Mouse (Mus musculus): ENCODE measurements around the gene Pcsk6. TPM values are rescaled to one million over a fixed set of nuclear protein-coding genes. Genes with fewer than 3 reads are reported as not detected.

Gene Pcsk6
- polyA plus RNA-seq, 1 experiment: not detected

DNA sequence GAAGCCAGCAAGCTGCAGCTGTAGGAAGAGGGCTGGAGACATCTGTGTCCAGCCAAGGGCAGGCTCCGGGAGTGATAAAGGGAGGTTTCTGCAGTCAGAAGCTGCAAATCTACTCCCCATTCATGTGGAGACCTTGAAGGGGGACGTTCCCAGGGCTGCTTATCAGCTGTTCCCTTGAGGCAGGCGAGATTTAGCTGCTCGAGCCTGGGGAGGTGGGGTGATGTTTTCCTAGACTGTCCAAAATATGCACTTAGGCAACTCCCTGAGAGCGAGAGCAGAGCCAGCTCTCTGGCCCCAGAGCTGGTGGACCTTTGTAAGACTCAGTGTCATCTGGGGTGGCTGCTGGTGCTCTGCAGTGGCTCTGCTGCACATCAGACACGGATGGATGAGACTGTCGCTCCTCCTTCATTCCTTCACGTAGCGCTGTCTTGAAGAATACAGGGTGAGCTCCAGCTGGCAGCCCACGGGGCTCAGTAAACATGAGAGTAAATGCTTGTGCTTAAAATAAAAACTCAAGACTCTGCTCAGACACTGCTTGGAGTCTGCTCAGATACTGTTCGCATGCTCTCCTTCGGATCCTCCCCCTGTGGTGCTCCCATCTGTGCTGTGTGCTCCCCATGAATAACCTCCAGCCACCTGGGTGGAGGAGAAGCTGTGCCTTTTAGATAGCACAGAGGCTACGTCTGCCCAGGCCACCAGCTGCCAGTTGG is 41.1 kb downstream of the Pcsk6 start:
- no peak overlapping the region for H3K27ac ChIP-seq (ENCODE audit: insufficient read depth, low read depth, low read length)
- TF ChIP-seq CTCF (IDR thresholded peaks at IDR 0.05; ENCODE audit: low read depth, low read length): no peak
- no peak for TF ChIP-seq POLR2A (IDR thresholded peaks at IDR 0.05; ENCODE audit: borderline replicate concordance, low read depth, low read length)
- no peak overlapping the region for H3K4me3 ChIP-seq (ENCODE audit: insufficient read depth, low read length)
- H3K4me1 ChIP-seq (ENCODE audit: control insufficient read depth, insufficient read depth, low read length): peaks cover 7% of the 10 kb centered on the region; the same call in 1 of the 2 replicates

DNA sequence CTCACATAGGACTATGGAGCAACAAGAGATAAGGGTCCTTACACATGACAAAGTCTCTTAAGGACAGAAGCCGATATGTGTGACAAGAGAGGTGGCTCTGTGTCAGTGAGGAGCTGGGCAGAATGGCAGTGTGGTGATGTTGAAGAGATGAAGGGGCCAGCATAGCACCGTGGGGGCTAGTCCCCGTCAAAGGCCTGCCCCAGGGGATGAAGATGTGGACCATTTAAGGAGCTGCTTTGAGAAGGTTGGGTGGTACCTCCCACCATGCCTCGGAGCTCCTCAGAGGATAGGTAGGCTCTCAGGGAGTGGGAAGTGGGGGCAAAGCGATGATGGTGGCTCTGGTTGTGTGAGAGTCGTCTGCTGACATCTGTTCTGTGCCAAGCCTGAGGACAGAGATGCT is 41.9 kb downstream of the Pcsk6 start:
- no peak overlapping the region for H3K27ac ChIP-seq (ENCODE audit: insufficient read depth, low read depth, low read length)
- H3K4me1 ChIP-seq (ENCODE audit: control insufficient read depth, insufficient read depth, low read length): peaks cover 7% of the 10 kb centered on the region; the same call in 1 of the 2 replicates
- H3K4me3 ChIP-seq (ENCODE audit: insufficient read depth, low read length): no peak overlapping the region
- TF ChIP-seq CTCF (IDR thresholded peaks at IDR 0.05; ENCODE audit: low read depth, low read length) (no peak), POLR2A (IDR thresholded peaks at IDR 0.05; ENCODE audit: borderline replicate concordance, low read depth, low read length) (no peak)

DNA sequence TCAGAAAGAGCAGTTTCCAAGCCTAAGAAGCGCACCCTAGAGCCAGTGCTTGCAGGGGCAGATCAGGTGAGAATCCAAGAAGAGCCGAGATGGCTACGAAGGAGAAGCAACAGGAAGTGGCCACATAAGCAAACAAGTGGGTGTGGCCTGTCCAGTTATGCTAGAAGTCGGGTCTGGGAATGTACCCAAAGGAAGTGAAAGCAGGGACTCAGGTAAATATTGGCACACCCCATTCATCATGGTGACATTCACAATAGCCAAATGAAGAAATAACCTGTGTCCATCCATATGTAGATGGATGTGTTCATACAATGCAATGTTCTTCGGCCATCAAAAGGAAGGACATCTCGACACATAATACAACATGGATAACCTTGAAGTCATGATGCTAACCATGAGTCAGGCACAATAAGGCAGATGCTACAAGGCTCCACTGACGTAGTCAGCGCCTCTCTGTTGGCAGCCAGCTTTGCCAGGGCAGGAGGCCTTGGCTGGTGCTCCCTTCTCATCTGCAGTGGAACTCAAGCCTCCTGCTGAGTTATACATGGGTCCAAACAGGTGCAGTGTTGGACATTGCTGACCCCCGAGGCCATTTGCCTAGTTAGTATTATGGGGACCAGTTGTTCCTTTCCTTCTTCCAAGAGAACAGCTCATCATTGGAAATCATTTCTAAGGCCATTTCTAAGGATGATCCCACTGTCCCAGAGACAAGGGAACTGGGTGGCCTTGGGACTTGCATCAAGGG is 45.2 kb downstream of the Pcsk6 start:
- Histone ChIP-seq H3K4me1 (ENCODE audit: control insufficient read depth, insufficient read depth, low read length) (peaks cover 3% of the 10 kb centered on the region; the same call in 1 of the 2 replicates), H3K27ac (ENCODE audit: insufficient read depth, low read depth, low read length) (no peak overlapping the region), H3K4me3 (ENCODE audit: insufficient read depth, low read length) (no peak overlapping the region)
- no peak for TF ChIP-seq POLR2A (IDR thresholded peaks at IDR 0.05; ENCODE audit: borderline replicate concordance, low read depth, low read length)
- TF ChIP-seq CTCF (IDR thresholded peaks at IDR 0.05; ENCODE audit: low read depth, low read length): no peak

DNA sequence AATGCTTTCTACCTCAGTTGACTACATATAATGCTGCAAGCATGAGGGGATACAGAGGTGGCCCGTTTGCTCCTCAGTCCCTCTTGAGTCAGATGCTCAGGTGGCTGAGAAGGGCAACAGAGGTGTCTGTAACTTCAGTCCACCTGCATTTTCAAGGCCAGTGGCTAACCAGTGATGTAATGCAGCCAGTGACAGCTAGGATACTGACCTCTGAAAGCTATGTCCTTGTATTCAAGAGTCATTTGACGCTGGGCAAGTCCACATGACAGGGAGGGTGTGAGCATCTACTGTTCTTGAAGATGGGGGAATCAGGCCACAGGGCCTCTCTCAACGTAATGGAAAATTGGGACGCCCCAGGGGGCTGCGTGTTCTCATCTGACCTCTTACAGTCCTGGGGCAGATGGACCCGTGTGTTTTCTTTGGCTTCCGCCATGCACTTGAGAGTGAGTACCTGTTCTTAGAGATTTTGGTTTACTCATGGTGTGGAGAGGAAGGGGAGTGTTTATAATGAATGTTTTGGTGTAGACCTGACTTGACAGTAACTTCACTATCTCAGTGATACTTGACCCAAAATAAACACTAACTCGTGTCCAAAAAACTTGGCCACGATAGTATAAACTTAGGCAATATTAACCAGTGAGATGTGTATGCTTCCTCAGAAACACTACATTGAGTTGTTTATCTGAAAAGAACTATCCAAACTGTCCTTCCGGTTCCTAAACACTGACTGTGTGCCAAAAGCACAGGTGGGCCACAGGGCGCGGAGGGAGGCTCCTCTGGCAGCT is 48.0 kb downstream of the Pcsk6 start:
- no peak overlapping the region for H3K27ac ChIP-seq (ENCODE audit: insufficient read depth, low read depth, low read length)
- TF ChIP-seq CTCF (IDR thresholded peaks at IDR 0.05; ENCODE audit: low read depth, low read length) (no peak), POLR2A (IDR thresholded peaks at IDR 0.05; ENCODE audit: borderline replicate concordance, low read depth, low read length) (no peak)
- H3K4me1 ChIP-seq (ENCODE audit: control insufficient read depth, insufficient read depth, low read length): no peaks in the 10 kb centered on the region
- no peak overlapping the region for H3K4me3 ChIP-seq (ENCODE audit: insufficient read depth, low read length)

DNA sequence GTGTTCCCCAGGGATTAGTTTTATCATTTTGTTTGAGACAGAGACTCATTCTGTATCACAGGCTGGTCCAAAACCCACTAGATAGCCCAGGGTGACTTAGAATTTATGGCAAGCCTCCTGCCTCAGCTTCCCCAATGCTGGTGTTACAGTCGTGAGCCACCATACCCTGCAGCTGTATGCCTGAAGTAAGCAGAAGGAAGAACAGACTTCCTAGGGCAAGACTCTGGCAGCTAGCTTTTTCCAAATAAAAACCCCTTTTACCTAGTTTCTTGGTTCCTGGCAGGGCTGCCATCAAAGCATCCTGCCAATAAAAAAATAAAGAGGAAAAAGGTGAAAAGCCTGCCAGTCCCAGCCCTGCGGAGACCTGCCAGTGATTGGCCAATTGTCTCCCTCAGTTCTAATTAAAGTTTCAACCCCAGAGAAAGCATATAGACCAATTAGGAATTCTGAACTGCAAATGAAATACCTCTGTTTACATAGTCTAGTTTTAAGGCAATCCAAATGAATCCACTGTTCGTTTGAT is 51.6 kb downstream of the Pcsk6 start:
- Histone ChIP-seq H3K27ac (ENCODE audit: insufficient read depth, low read depth, low read length) (no peak overlapping the region), H3K4me1 (ENCODE audit: control insufficient read depth, insufficient read depth, low read length) (no peaks in the 10 kb centered on the region), H3K4me3 (ENCODE audit: insufficient read depth, low read length) (no peak overlapping the region)
- TF ChIP-seq POLR2A (IDR thresholded peaks at IDR 0.05; ENCODE audit: borderline replicate concordance, low read depth, low read length) (no peak), CTCF (IDR thresholded peaks at IDR 0.05; ENCODE audit: low read depth, low read length) (no peak)

DNA sequence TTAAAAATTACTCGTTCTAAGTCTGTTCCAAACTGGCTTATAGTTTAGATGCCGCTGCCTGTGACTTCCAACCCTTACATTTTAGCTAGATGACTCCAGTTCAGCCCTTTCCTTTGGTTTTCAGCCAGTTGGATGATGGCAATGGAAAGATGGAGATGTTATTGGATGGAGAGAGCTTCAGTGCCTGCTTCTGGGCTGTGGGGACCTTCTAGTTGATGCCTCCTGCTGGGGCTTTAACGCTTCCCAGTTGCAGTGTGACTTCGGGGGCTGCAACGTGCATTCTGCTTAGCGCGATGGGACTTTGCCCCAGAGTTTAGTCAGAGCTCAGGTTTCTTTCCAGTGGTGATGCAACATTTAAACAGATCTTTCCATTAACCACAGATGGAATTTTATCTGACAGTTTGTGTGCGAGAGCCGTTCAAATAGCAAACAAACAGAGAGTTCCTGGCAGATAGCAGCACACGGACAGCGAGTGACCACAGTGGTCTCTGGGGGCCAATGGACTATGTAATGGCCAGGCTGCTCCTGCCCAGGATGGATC is 53.3 kb downstream of the Pcsk6 start:
- Histone ChIP-seq H3K4me1 (ENCODE audit: control insufficient read depth, insufficient read depth, low read length) (no peaks in the 10 kb centered on the region), H3K4me3 (ENCODE audit: insufficient read depth, low read length) (no peak overlapping the region), H3K27ac (ENCODE audit: insufficient read depth, low read depth, low read length) (no peak overlapping the region)
- TF ChIP-seq CTCF (IDR thresholded peaks at IDR 0.05; ENCODE audit: low read depth, low read length): no peak
- TF ChIP-seq POLR2A (IDR thresholded peaks at IDR 0.05; ENCODE audit: borderline replicate concordance, low read depth, low read length): no peak

DNA sequence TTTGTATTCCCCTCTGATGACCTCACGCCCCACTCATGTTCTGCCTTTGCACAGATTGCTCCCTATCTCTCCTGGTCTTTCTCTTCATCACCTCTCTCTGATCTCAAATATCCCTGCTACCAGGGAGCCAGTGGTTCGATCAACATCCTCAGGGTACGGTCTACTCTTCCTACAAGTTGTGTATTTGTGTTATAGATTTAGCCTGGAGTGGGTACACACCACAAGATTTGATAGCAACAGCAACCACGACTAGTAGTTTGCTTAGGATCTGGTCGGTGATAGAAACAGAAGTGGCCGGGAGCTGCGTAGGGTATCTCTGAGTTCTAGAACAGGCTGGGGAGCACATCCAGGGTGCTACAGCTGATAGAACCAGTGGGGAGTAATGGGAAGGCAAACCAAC is 54.3 kb downstream of the Pcsk6 start:
- no peak overlapping the region for H3K27ac ChIP-seq (ENCODE audit: insufficient read depth, low read depth, low read length)
- TF ChIP-seq CTCF (IDR thresholded peaks at IDR 0.05; ENCODE audit: low read depth, low read length) (no peak), POLR2A (IDR thresholded peaks at IDR 0.05; ENCODE audit: borderline replicate concordance, low read depth, low read length) (no peak)
- H3K4me3 ChIP-seq (ENCODE audit: insufficient read depth, low read length): no peak overlapping the region
- no peaks in the 10 kb centered on the region for H3K4me1 ChIP-seq (ENCODE audit: control insufficient read depth, insufficient read depth, low read length)

DNA sequence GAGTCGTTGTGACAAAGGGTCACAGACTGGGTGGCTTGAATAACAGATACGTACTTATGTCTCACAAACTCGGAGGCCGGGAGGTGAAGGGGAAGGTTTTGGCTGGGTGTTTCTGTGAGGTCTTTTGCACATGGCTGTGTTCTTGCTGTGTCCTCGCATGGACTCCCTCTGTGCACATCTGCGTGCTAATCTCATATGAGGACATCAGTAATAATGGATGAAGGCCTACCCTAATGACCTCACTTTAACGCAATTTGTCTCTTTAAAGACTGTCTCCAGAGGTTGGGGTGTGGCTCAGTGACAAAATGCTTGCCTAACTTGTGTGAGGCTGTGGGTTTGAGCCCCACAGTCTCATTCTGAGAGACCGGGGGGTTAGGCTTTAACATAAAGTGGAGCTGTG is 55.0 kb downstream of the Pcsk6 start:
- Histone ChIP-seq H3K4me3 (ENCODE audit: insufficient read depth, low read length) (no peak overlapping the region), H3K4me1 (ENCODE audit: control insufficient read depth, insufficient read depth, low read length) (no peaks in the 10 kb centered on the region), H3K27ac (ENCODE audit: insufficient read depth, low read depth, low read length) (no peak overlapping the region)
- TF ChIP-seq CTCF (IDR thresholded peaks at IDR 0.05; ENCODE audit: low read depth, low read length): no peak
- no peak for TF ChIP-seq POLR2A (IDR thresholded peaks at IDR 0.05; ENCODE audit: borderline replicate concordance, low read depth, low read length)

DNA sequence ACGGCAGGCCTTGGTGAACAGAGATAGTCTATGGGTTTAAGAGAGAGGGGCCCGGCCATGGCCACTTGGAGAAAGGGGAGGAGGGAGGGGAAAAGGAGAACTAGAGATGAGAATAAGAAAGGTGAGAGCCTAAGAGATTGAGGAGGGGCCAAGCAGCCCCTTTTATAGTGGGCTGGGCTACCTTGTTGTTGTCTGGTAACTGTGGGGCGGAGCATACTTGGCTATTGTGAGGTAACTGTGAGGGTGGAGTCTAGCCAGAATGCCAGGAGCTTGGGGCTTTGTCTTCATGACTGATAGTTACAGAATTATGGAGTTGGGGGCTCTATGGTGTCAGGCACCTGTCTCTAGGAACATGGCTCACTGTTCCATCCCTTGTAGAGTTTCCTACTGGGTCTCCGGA is 56.9 kb downstream of the Pcsk6 start:
- Histone ChIP-seq H3K4me1 (ENCODE audit: control insufficient read depth, insufficient read depth, low read length) (no peaks in the 10 kb centered on the region), H3K4me3 (ENCODE audit: insufficient read depth, low read length) (no peak overlapping the region)
- TF ChIP-seq CTCF (IDR thresholded peaks at IDR 0.05; ENCODE audit: low read depth, low read length) (no peak), POLR2A (IDR thresholded peaks at IDR 0.05; ENCODE audit: borderline replicate concordance, low read depth, low read length) (no peak)

More for the DNA sequence above, 56.9 kb downstream of the Pcsk6 start:
- no peak overlapping the region for H3K27ac ChIP-seq (ENCODE audit: insufficient read depth, low read depth, low read length)

Measured in bone marrow macrophage, adult 2 months (primary cell).